Mouse (Mus musculus): ENCODE data around the gene 1810065E05Rik. TPM values are rescaled to one million over a fixed set of nuclear protein-coding genes. Genes with fewer than 3 reads are reported as not detected.

1810065E05Rik gene
- polyA plus RNA-seq, 1 experiment from 2014 or later = not detected

DNA sequence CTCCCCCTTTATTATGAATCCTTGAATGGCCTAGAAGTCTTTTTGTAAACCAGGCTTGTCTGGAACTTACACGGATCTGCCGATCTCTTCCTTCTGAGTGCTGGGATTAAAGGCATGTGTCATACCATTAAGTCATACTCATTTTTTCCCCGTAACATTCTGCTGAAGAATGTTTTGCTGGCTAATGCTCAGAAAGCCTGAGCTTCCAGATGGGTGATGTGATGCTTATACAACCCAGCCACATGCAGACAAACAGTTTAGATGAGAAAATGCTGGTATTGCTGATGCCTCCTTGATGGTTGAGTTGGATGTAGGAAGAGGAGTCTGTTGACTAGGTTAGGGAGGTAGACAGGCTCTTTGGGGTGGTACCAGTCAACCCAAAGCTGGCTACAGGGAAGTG is 2.6 kb upstream of the 1810065E05Rik start:
- ATAC-seq (ENCODE audit: low read depth) = no peak
- 79% methylated on average over 3 of the region's 3 CpGs for WGBS
- no peak overlapping the region for H3K4me3 ChIP-seq (ENCODE audit: low read depth, low read length)

DNA sequence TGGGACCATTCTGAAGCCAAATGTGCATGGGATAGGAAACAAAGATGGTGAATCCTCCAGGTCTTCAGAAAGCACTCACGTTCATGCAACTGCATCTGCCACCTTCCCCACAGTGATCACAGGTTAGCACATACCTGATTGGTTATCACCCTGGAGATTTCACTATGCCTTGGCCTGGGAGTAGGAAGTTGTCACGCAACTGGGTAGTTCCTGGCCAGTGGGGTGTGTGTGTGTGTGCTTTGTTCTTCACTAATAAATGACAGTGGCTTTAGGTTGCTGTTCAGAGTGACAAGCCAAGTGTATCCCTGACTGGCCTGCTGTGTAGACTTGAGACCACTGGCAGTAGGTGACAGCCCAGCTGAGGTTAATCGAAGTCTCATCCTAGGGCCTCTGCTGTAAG is 11.3 kb downstream of the 1810065E05Rik start, which contains the start of gene Gm12253:
Gene Gm12253 (plus strand): TSS at position 301 of the 400 bp plus-strand sequence.
- 90% methylated on average over 3 of the region's 3 CpGs for WGBS
- Histone ChIP-seq H3K9ac (replicated peaks; ENCODE audit: low read depth, low read length) (no peak within 1 kb of the TSS), H3K27me3 (ENCODE audit: control insufficient read depth, insufficient read depth, low read length) (no peaks in the 10 kb centered on the region), H3K4me2 (ENCODE audit: low read depth, low read length) (no peak within 1 kb of the TSS), H3K27ac (ENCODE audit: low read depth, low read length) (no peak within 1 kb of the TSS), H3K4me3 (ENCODE audit: low read depth, low read length) (no peak within 1 kb of the TSS), H3K9me3 (ENCODE audit: control insufficient read depth, low read length) (no peaks in the 10 kb centered on the region), H3K36me3 (ENCODE audit: control insufficient read depth, insufficient read depth, low read length) (no peaks in the 10 kb centered on the region), H3K4me1 (ENCODE audit: control insufficient read depth, insufficient read depth, low read length) (no peaks in the 10 kb centered on the region)
- ATAC-seq (ENCODE audit: low read depth) = no peak

More for the DNA sequence above, 2.6 kb upstream of the 1810065E05Rik start:
- Histone ChIP-seq H3K27ac (ENCODE audit: low read depth, low read length) (no peak overlapping the region), H3K4me1 (ENCODE audit: control insufficient read depth, insufficient read depth, low read length) (no peaks in the 10 kb centered on the region), H3K4me2 (ENCODE audit: low read depth, low read length) (no peak overlapping the region), H3K9ac (replicated peaks; ENCODE audit: low read depth, low read length) (no peak overlapping the region), H3K36me3 (ENCODE audit: control insufficient read depth, insufficient read depth, low read length) (no peaks in the 10 kb centered on the region), H3K27me3 (ENCODE audit: control insufficient read depth, insufficient read depth, low read length) (no peaks in the 10 kb centered on the region), H3K9me3 (ENCODE audit: control insufficient read depth, low read length) (no peaks in the 10 kb centered on the region)

DNA sequence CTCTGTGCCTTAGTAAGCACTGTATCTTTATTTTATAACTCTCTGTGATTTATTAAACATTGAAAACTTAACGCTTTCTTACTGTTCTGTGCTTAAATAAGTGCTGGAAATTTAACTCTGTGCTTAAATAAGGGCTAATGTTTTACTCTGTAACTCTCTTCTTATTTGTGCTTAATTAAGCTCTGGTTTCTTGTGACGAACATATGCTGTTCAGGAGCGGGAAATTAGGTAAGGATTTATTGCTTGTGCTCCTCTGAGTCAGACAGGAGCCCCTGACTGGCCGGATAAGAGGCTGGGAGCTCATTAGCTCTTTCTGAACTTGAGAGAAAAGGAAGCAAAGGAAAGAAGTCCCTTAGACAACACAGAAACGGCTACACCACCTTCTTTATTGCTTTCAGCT is 17.0 kb downstream of the 1810065E05Rik start:
- no peaks in the 10 kb centered on the region for H3K9me3 ChIP-seq (ENCODE audit: control insufficient read depth, low read length)
- no peaks in the 10 kb centered on the region for H3K27me3 ChIP-seq (ENCODE audit: control insufficient read depth, insufficient read depth, low read length)
- no peaks in the 10 kb centered on the region for H3K4me1 ChIP-seq (ENCODE audit: control insufficient read depth, insufficient read depth, low read length)
- no peak overlapping the region for H3K4me2 ChIP-seq (ENCODE audit: low read depth, low read length)
- no peak overlapping the region for H3K4me3 ChIP-seq (ENCODE audit: low read depth, low read length)
- H3K9ac ChIP-seq (replicated peaks; ENCODE audit: low read depth, low read length) = no peak overlapping the region
- no peak for ATAC-seq (ENCODE audit: low read depth)
- H3K27ac ChIP-seq (ENCODE audit: low read depth, low read length) = no peak overlapping the region
- WGBS = 25% methylated on average over 5 of the region's 5 CpGs
- H3K36me3 ChIP-seq (ENCODE audit: control insufficient read depth, insufficient read depth, low read length) = no peaks in the 10 kb centered on the region

DNA sequence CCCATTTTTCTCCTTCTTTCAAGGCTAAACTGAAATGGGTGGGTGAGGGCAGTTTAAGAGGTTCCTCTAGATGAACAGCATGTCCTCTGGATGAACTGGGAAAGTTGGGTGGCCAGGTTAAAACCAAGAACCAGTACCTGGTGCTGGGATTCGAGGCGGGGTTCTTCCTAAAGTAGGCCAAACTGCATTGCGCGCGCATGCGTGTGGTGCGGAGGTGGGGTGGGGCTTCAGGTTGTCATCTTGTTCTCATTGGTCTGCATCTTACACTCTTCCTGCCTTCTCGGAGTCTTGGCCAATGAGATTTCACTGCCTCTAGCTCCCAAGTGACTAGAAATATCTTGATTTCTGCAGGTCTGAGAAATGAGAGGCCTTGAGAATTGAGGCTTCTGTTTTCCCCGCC is 31.8 kb downstream of the 1810065E05Rik start, which contains the start of gene Lypd9:
Gene Lypd9 (minus strand): TSS at position 165 of the 400 bp plus-strand sequence.
- Histone ChIP-seq H3K27me3 (ENCODE audit: control insufficient read depth, insufficient read depth, low read length) (no peaks in the 10 kb centered on the region), H3K4me3 (ENCODE audit: low read depth, low read length) (no peak within 1 kb of the TSS), H3K4me2 (ENCODE audit: low read depth, low read length) (no peak within 1 kb of the TSS), H3K9ac (replicated peaks; ENCODE audit: low read depth, low read length) (no peak within 1 kb of the TSS), H3K36me3 (ENCODE audit: control insufficient read depth, insufficient read depth, low read length) (no peaks in the 10 kb centered on the region), H3K27ac (ENCODE audit: low read depth, low read length) (no peak within 1 kb of the TSS), H3K4me1 (ENCODE audit: control insufficient read depth, insufficient read depth, low read length) (no peaks in the 10 kb centered on the region), H3K9me3 (ENCODE audit: control insufficient read depth, low read length) (no peaks in the 10 kb centered on the region)
- no peak for ATAC-seq (ENCODE audit: low read depth)
- WGBS = 95% methylated on average over 9 of the region's 9 CpGs

DNA sequence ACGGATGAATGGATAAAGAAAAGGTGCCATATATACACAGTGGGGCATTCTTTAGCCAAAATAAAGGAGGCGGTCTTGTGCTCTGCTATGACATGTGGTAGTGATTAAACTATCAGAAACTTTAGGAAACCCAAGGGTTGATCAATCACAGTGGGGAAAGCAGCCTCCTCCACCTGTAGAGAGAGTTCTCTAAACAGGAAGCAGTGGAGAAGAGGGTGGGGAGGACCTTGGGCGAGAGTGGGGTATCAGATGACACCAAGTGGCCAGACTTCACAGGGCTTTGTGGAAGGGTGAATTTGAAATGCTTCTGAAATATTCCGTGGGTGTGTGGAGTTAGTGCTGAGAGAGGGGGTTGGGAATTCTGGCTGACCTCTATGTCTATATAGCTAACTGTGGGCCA is 32.7 kb downstream of the 1810065E05Rik start:
- ATAC-seq (ENCODE audit: low read depth) = no peak
- H3K36me3 ChIP-seq (ENCODE audit: control insufficient read depth, insufficient read depth, low read length) = no peaks in the 10 kb centered on the region
- H3K4me2 ChIP-seq (ENCODE audit: low read depth, low read length) = no peak overlapping the region
- H3K9me3 ChIP-seq (ENCODE audit: control insufficient read depth, low read length) = no peaks in the 10 kb centered on the region
- H3K9ac ChIP-seq (replicated peaks; ENCODE audit: low read depth, low read length) = no peak overlapping the region
- 75% methylated on average over 4 of the region's 4 CpGs for WGBS
- H3K4me3 ChIP-seq (ENCODE audit: low read depth, low read length) = no peak overlapping the region
- no peak overlapping the region for H3K27ac ChIP-seq (ENCODE audit: low read depth, low read length)
- H3K4me1 ChIP-seq (ENCODE audit: control insufficient read depth, insufficient read depth, low read length) = no peaks in the 10 kb centered on the region
- no peaks in the 10 kb centered on the region for H3K27me3 ChIP-seq (ENCODE audit: control insufficient read depth, insufficient read depth, low read length)

DNA sequence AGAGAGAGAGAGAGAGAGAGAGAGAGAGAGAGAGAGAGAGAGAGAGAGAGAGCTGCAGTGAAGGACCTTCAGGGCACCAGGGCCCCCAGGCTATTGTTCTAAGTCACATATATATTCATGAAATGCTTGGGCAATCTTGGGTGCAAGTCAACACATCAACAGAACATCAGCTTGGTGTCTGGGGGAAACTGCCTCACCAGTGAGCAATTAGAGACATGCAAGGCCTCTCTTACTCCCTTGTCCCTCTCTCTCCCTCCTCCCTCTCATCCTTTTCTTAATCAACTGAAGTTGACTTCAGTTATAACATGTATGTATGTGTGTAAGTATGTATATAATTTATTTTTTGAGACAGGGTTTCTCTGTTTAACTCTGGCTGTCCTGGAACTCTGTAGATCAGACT is 41.3 kb downstream of the 1810065E05Rik start, which contains the start of gene Olfr30:
Gene Olfr30 (minus strand): TSS at position 101 of the 400 bp plus-strand sequence.
- Histone ChIP-seq H3K27me3 (ENCODE audit: control insufficient read depth, insufficient read depth, low read length) (no peaks in the 10 kb centered on the region), H3K36me3 (ENCODE audit: control insufficient read depth, insufficient read depth, low read length) (no peaks in the 10 kb centered on the region), H3K4me2 (ENCODE audit: low read depth, low read length) (no peak within 1 kb of the TSS), H3K4me3 (ENCODE audit: low read depth, low read length) (no peak within 1 kb of the TSS), H3K9ac (replicated peaks; ENCODE audit: low read depth, low read length) (no peak within 1 kb of the TSS), H3K27ac (ENCODE audit: low read depth, low read length) (no peak within 1 kb of the TSS), H3K9me3 (ENCODE audit: control insufficient read depth, low read length) (no peaks in the 10 kb centered on the region), H3K4me1 (ENCODE audit: control insufficient read depth, insufficient read depth, low read length) (no peaks in the 10 kb centered on the region)
- ATAC-seq (ENCODE audit: low read depth) = no peak

Other genes with a start within 250 kb of the 1810065E05Rik start
- gene Mrpl22, start 249.4 kb upstream of the 1810065E05Rik start, polyA plus RNA-seq (2014; fragmentation: Nextera tagmentation; extraction: Ambion mirVana) = 96.2 and 101 TPM in 2 replicates
- gene Igtp, start 221.6 kb upstream of the 1810065E05Rik start, polyA plus RNA-seq (2014; fragmentation: Nextera tagmentation; extraction: Ambion mirVana) = 0.68 and 1.8 TPM in 2 replicates
- gene Irgm2, start 221.5 kb upstream of the 1810065E05Rik start, polyA plus RNA-seq (2014; fragmentation: Nextera tagmentation; extraction: Ambion mirVana) = 0.32 and 1.0 TPM in 2 replicates
- gene 4930438A08Rik, start 146.3 kb upstream of the 1810065E05Rik start, polyA plus RNA-seq (2014; fragmentation: Nextera tagmentation; extraction: Ambion mirVana) = not detected in 2 replicates
- gene Zfp692, start 114.0 kb upstream of the 1810065E05Rik start, polyA plus RNA-seq (2014; fragmentation: Nextera tagmentation; extraction: Ambion mirVana) = 18.9 and 22.0 TPM in 2 replicates
- gene Zfp672, start 90.8 kb upstream of the 1810065E05Rik start, polyA plus RNA-seq (2014; fragmentation: Nextera tagmentation; extraction: Ambion mirVana) = 44.4 and 44.5 TPM in 2 replicates
- gene Sh3bp5l, start 90.4 kb upstream of the 1810065E05Rik start, polyA plus RNA-seq (2014; fragmentation: Nextera tagmentation; extraction: Ambion mirVana) = 32.8 and 36.2 TPM in 2 replicates
- gene Lypd8, start 42.1 kb upstream of the 1810065E05Rik start, polyA plus RNA-seq (2014; fragmentation: Nextera tagmentation; extraction: Ambion mirVana) = not detected in 2 replicates
- not detected in 2 replicates for gene Gm12253, start 11.4 kb downstream of the 1810065E05Rik start, polyA plus RNA-seq (2014; fragmentation: Nextera tagmentation; extraction: Ambion mirVana)
- not detected in 2 replicates for gene Lypd9, start 31.8 kb downstream of the 1810065E05Rik start, polyA plus RNA-seq (2014; fragmentation: Nextera tagmentation; extraction: Ambion mirVana)
- gene Olfr30, start 41.2 kb downstream of the 1810065E05Rik start, polyA plus RNA-seq (2014; fragmentation: Nextera tagmentation; extraction: Ambion mirVana) = not detected in 2 replicates
- gene Olfr332, start 71.4 kb downstream of the 1810065E05Rik start, polyA plus RNA-seq (2014; fragmentation: Nextera tagmentation; extraction: Ambion mirVana) = not detected in 2 replicates
- not detected in 2 replicates for gene Olfr331, start 81.5 kb downstream of the 1810065E05Rik start, polyA plus RNA-seq (2014; fragmentation: Nextera tagmentation; extraction: Ambion mirVana)
- 0.39 TPM in 1 of 2 replicates, not detected in the other for gene Olfr330, start 113.7 kb downstream of the 1810065E05Rik start, polyA plus RNA-seq (2014; fragmentation: Nextera tagmentation; extraction: Ambion mirVana)
- gene Olfr329-ps, start 125.3 kb downstream of the 1810065E05Rik start, polyA plus RNA-seq (2014; fragmentation: Nextera tagmentation; extraction: Ambion mirVana) = 0.08 and 0.16 TPM in 2 replicates
- 0.12 and 0.18 TPM in 2 replicates for gene Olfr328, start 134.5 kb downstream of the 1810065E05Rik start, polyA plus RNA-seq (2014; fragmentation: Nextera tagmentation; extraction: Ambion mirVana)
- 0.13 TPM in 1 of 2 replicates, not detected in the other for gene Olfr224, start 149.4 kb downstream of the 1810065E05Rik start, polyA plus RNA-seq (2014; fragmentation: Nextera tagmentation; extraction: Ambion mirVana)
- gene Olfr325, start 156.6 kb downstream of the 1810065E05Rik start, polyA plus RNA-seq (2014; fragmentation: Nextera tagmentation; extraction: Ambion mirVana) = not detected in 2 replicates
- 0.15 and 0.42 TPM in 2 replicates for gene Olfr324, start 174.0 kb downstream of the 1810065E05Rik start, polyA plus RNA-seq (2014; fragmentation: Nextera tagmentation; extraction: Ambion mirVana)
- gene 2210407C18Rik, start 195.0 kb downstream of the 1810065E05Rik start, polyA plus RNA-seq (2014; fragmentation: Nextera tagmentation; extraction: Ambion mirVana) = not detected in 2 replicates
- not detected in 2 replicates for gene Olfr323, start 209.4 kb downstream of the 1810065E05Rik start, polyA plus RNA-seq (2014; fragmentation: Nextera tagmentation; extraction: Ambion mirVana)
- 0.15 and 0.21 TPM in 2 replicates for gene Trim58, start 219.4 kb downstream of the 1810065E05Rik start, polyA plus RNA-seq (2014; fragmentation: Nextera tagmentation; extraction: Ambion mirVana)
- not detected in 2 replicates for gene Olfr322, start 237.7 kb downstream of the 1810065E05Rik start, polyA plus RNA-seq (2014; fragmentation: Nextera tagmentation; extraction: Ambion mirVana)

Measured in neural tube, embryonic 14.5 days (tissue).